ENCODE assay signal across 11 mouse cellular contexts in genomic region chr9:71769701-71770100, GRCm38 (mm10). TPM values are rescaled to one million over a fixed set of nuclear protein-coding genes. Genes with fewer than 3 reads are reported as not detected.
DNase-seq lines count a peak whose midpoint lies in the region; ATAC-seq and TF ChIP-seq lines count a peak whose summit lies in the region.
"Had no signal": no experiment of that assay in that cellular context is flagged by ENCODE, and none has a peak within 500 bp of the region (broad histone marks: within the 10 kb centered on the region; RNA-seq: fewer than 3 reads in every experiment).

No protein-coding gene starts in this region.

- H3K36me3 ChIP-seq in hindbrain, embryonic 10.5 days = no peaks in the 10 kb centered on the region
- H3K36me3 ChIP-seq in hindbrain, embryonic 11.5 days (ENCODE audit: control insufficient read depth, insufficient read depth, low read length) = no peaks in the 10 kb centered on the region
- H3K36me3 ChIP-seq in E14TG2a.4 (ENCODE audit: insufficient read depth, low read length) = no peaks in the 10 kb centered on the region
- no peaks in the 10 kb centered on the region for H3K36me3 ChIP-seq in embryonic facial prominence, embryonic 14.5 days (ENCODE audit: control insufficient read depth, insufficient read depth, low read length)
- H3K36me3 ChIP-seq in limb, embryonic 15.5 days = no peaks in the 10 kb centered on the region
- H3K36me3 ChIP-seq: G1E had no signal

- no peak for DNase-seq in hindbrain, embryonic 10.5 days (ENCODE audit: low spot score)
- DNase-seq in hindbrain, embryonic 11.5 days (ENCODE audit: low spot score) = no peak
- no peak for DNase-seq in embryonic facial prominence, embryonic 14.5 days (ENCODE audit: low spot score)
- no peak for DNase-seq in left cerebral cortex, postnatal 10 days (ENCODE audit: extremely low spot score in 1 of 2, low spot score in 2 of 2)
- DNase-seq in thymus, postnatal 4 days = no peak
- DNase-seq in adipocyte (ENCODE audit: low spot score) = no peak
- DNase-seq: adrenal gland, adult 8-10 months; spleen, adult 18-20 months had no signal

- no peak for TF ChIP-seq CTCF in E14TG2a.4 (conservative IDR thresholded peaks at IDR 0.05; ENCODE audit: low read length)

- no peak for ATAC-seq in hindbrain, embryonic 11.5 days (ENCODE audit: low FRiP score)
- no peak for ATAC-seq in embryonic facial prominence, embryonic 14.5 days (ENCODE audit: low read depth)
- ATAC-seq in limb, embryonic 15.5 days (ENCODE audit: insufficient number of reproducible peaks, low FRiP score, low TSS enrichment, low read depth) = no peak

- no peak overlapping the region for H3K9ac ChIP-seq in hindbrain, embryonic 11.5 days (ENCODE audit: low read depth, low read length)
- H3K9ac ChIP-seq in embryonic facial prominence, embryonic 14.5 days (ENCODE audit: low read depth, low read length) = no peak overlapping the region
- H3K9ac ChIP-seq in limb, embryonic 15.5 days = no peak overlapping the region

- intact Hi-C loops in left cerebral cortex, postnatal 10 days (cut with DNase I) = no loop called here

- no peak overlapping the region for H3K27ac ChIP-seq in hindbrain, embryonic 10.5 days
- no peak overlapping the region for H3K27ac ChIP-seq in hindbrain, embryonic 11.5 days (ENCODE audit: low read depth, low read length)
- H3K27ac ChIP-seq in embryonic facial prominence, embryonic 14.5 days (replicated peaks; ENCODE audit: low read depth, low read length) = no peak overlapping the region
- H3K27ac ChIP-seq in limb, embryonic 15.5 days = no peak overlapping the region

- 37% methylated on average over 9 of the region's 9 CpGs for WGBS in hindbrain, embryonic 10.5 days
- 39% methylated on average over 9 of the region's 9 CpGs for WGBS in hindbrain, embryonic 11.5 days
- WGBS in embryonic facial prominence, embryonic 14.5 days = 33% methylated on average over 9 of the region's 9 CpGs
- 31% methylated on average over 9 of the region's 9 CpGs for WGBS in limb, embryonic 15.5 days

- H3K4me3 ChIP-seq in hindbrain, embryonic 10.5 days = peak overlapping the region; percentile 69; the same call in 1 of the 2 replicates
- H3K4me3 ChIP-seq in hindbrain, embryonic 11.5 days (ENCODE audit: low read depth, low read length) = no peak overlapping the region
- H3K4me3 ChIP-seq in E14TG2a.4 (replicated peaks; ENCODE audit: low read length) = 0 out of 2 replicates have a peak overlapping the region, but pooled peaks have one; percentile 86
- peak overlapping the region; percentile 75 for H3K4me3 ChIP-seq in embryonic facial prominence, embryonic 14.5 days (ENCODE audit: low read depth, low read length)
- H3K4me3 ChIP-seq in limb, embryonic 15.5 days = peak overlapping the region; percentile 63

- peaks cover 24% of the 10 kb centered on the region for H3K4me1 ChIP-seq in hindbrain, embryonic 10.5 days (replicated peaks)
- peaks cover 3% of the 10 kb centered on the region for H3K4me1 ChIP-seq in hindbrain, embryonic 11.5 days (replicated peaks; ENCODE audit: control insufficient read depth, insufficient read depth, low read length)
- peaks cover 69% of the 10 kb centered on the region for H3K4me1 ChIP-seq in E14TG2a.4 (replicated peaks; ENCODE audit: low read depth, low read length)
- H3K4me1 ChIP-seq in embryonic facial prominence, embryonic 14.5 days (ENCODE audit: control insufficient read depth, insufficient read depth, low read length) = peaks cover 17% of the 10 kb centered on the region; the same call in 1 of the 2 replicates
- peaks cover 22% of the 10 kb centered on the region for H3K4me1 ChIP-seq in limb, embryonic 15.5 days

- H3K27me3 ChIP-seq in hindbrain, embryonic 10.5 days (ENCODE audit: insufficient read depth, poor library complexity, severe bottlenecking) = peaks cover 70% of the 10 kb centered on the region
- H3K27me3 ChIP-seq in hindbrain, embryonic 11.5 days (ENCODE audit: control insufficient read depth, insufficient read depth, low read length) = peaks cover 19% of the 10 kb centered on the region
- peaks cover 53% of the 10 kb centered on the region for H3K27me3 ChIP-seq in E14TG2a.4 (ENCODE audit: insufficient read depth, low read length)
- H3K27me3 ChIP-seq in embryonic facial prominence, embryonic 14.5 days (replicated peaks; ENCODE audit: control insufficient read depth, insufficient read depth, low read length) = no peaks in the 10 kb centered on the region
- no peaks in the 10 kb centered on the region for H3K27me3 ChIP-seq in limb, embryonic 15.5 days

- no peaks in the 10 kb centered on the region for H3K9me3 ChIP-seq in hindbrain, embryonic 10.5 days
- no peaks in the 10 kb centered on the region for H3K9me3 ChIP-seq in hindbrain, embryonic 11.5 days (ENCODE audit: control insufficient read depth, low read length)
- H3K9me3 ChIP-seq in E14TG2a.4 (ENCODE audit: low read length) = no peaks in the 10 kb centered on the region
- no peaks in the 10 kb centered on the region for H3K9me3 ChIP-seq in embryonic facial prominence, embryonic 14.5 days (ENCODE audit: control insufficient read depth, low read length)
- no peaks in the 10 kb centered on the region for H3K9me3 ChIP-seq in limb, embryonic 15.5 days

- H3K4me2 ChIP-seq in hindbrain, embryonic 11.5 days (replicated peaks; ENCODE audit: low read depth, low read length) = no peak overlapping the region
- peak overlapping the region; percentile 80 for H3K4me2 ChIP-seq in embryonic facial prominence, embryonic 14.5 days (ENCODE audit: low read depth, low read length)
- H3K4me2 ChIP-seq in limb, embryonic 15.5 days = peak overlapping the region; percentile 76

RNA-seq across cellular contexts. Expression of gene Cgnl1, which starts 1.7 kb away (rescaled TPM):
- polyA plus RNA-seq in hindbrain, embryonic 10.5 days (2016; fragmentation: Nextera tagmentation; extraction: Ambion mirVana) = 5.7 and 6.7 TPM in 2 replicates
- 5.0 and 6.3 TPM in 2 replicates for polyA plus RNA-seq in hindbrain, embryonic 11.5 days (2014; fragmentation: Nextera tagmentation; extraction: Ambion mirVana)
- polyA plus RNA-seq in embryonic facial prominence, embryonic 14.5 days (2014; fragmentation: Nextera tagmentation; extraction: Ambion mirVana) = 11.7 and 12.6 TPM in 2 replicates
- polyA plus RNA-seq in limb, embryonic 15.5 days (2015; fragmentation: Nextera tagmentation; extraction: Ambion mirVana) = 17.5 and 18.7 TPM in 2 replicates
- 10 to 100 TPM; 10.5 to 12.7 TPM for total RNA-seq in left cerebral cortex, postnatal 10 days (2021)
